Comparison of ENCODE assay signal across 31 mouse cellular contexts in genomic region chr2:65842356-65842755, GRCm38 (mm10). TPM values are rescaled to one million over a fixed set of nuclear protein-coding genes. Genes with fewer than 3 reads are reported as not detected.
DNase-seq lines count a peak whose midpoint lies in the region; ATAC-seq and TF ChIP-seq lines count a peak whose summit lies in the region.
"Had no signal": no experiment of that assay in that cellular context is flagged by ENCODE, and none has a peak within 500 bp of the region (broad histone marks: within the 10 kb centered on the region; RNA-seq: fewer than 3 reads in every experiment).

No protein-coding gene starts in this region.

- 28% methylated on average over 3 of the region's 3 CpGs for WGBS in hindbrain, embryonic 11.5 days
- WGBS in hindbrain, embryonic 14.5 days: 32% methylated on average over 3 of the region's 3 CpGs
- WGBS in limb, embryonic 13.5 days: 15% methylated on average over 3 of the region's 3 CpGs
- 39% methylated on average over 3 of the region's 3 CpGs for WGBS in intestine, embryonic 16.5 days

- DNase-seq in hindbrain, embryonic 11.5 days (ENCODE audit: low spot score): peak; percentile 21
- no peak for DNase-seq in hindbrain, embryonic 14.5 days (ENCODE audit: low spot score)
- DNase-seq in ES-E14 (ENCODE audit: low read depth, low spot score): peak; percentile 17
- peak; percentile 11 for DNase-seq in embryo, embryonic 9.5 days (ENCODE audit: extremely low spot score)
- no peak for DNase-seq in cerebellum, postnatal 10 days
- no peak for DNase-seq in right cerebral cortex, postnatal 10 days (ENCODE audit: low spot score in 2 of 2)
- DNase-seq: adrenal gland, postnatal 10 days; cerebellum, adult 18-20 months; cerebellum, postnatal 25 days; gastrocnemius, postnatal 10 days; kidney, adult 18-20 months; kidney, postnatal 4 days; layer of hippocampus, adult 9-11 months; lung, adult 18-20 months; lung, postnatal 10 days; thymus, postnatal 14 days had no signal

- H3K4me3 ChIP-seq in hindbrain, embryonic 11.5 days (ENCODE audit: low read depth, low read length): no peak overlapping the region
- H3K4me3 ChIP-seq in hindbrain, embryonic 14.5 days (replicated peaks; ENCODE audit: low read length): no peak overlapping the region
- peak overlapping the region in 1 of 2 experiments; percentile 24; a peak in 1 of 4 replicates for H3K4me3 ChIP-seq in ES-E14 (ENCODE audit: insufficient read depth in 1 of 2, low read depth in 1 of 2, low read length in 2 of 2, poor library complexity in 1 of 2, severe bottlenecking in 1 of 2)
- H3K4me3 ChIP-seq in limb, embryonic 13.5 days: no peak overlapping the region
- H3K4me3 ChIP-seq in intestine, embryonic 16.5 days (ENCODE audit: low read length): no peak overlapping the region
- H3K4me3 ChIP-seq: embryonic facial prominence, embryonic 12.5 days; heart, embryonic 10.5 days; left cerebral cortex, adult 2 months; limb, embryonic 12.5 days; liver, embryonic 12.5 days; midbrain, embryonic 15.5 days; myocyte had no signal

- in situ Hi-C loops in ES-E14 (cut with MboI; ENCODE audit: low sequenced_read_pairs in 2 of 2, unreplicated experiment in 2 of 2): no loop called here

- H3K27me3 ChIP-seq in hindbrain, embryonic 11.5 days (ENCODE audit: control insufficient read depth, insufficient read depth, low read length): no peaks in the 10 kb centered on the region
- H3K27me3 ChIP-seq in hindbrain, embryonic 14.5 days (ENCODE audit: control insufficient read depth, insufficient read depth, low read length): no peaks in the 10 kb centered on the region
- H3K27me3 ChIP-seq in limb, embryonic 13.5 days: no peaks in the 10 kb centered on the region
- H3K27me3 ChIP-seq in intestine, embryonic 16.5 days (replicated peaks; ENCODE audit: control insufficient read depth, insufficient read depth, low read length): no peaks in the 10 kb centered on the region
- H3K27me3 ChIP-seq: embryonic facial prominence, embryonic 12.5 days; limb, embryonic 12.5 days; midbrain, embryonic 15.5 days had no signal

- no peaks in the 10 kb centered on the region for H3K9me3 ChIP-seq in hindbrain, embryonic 11.5 days (ENCODE audit: control insufficient read depth, low read length)
- no peaks in the 10 kb centered on the region for H3K9me3 ChIP-seq in hindbrain, embryonic 14.5 days (ENCODE audit: control insufficient read depth, low read length)
- no peaks in the 10 kb centered on the region for H3K9me3 ChIP-seq in ES-E14 (ENCODE audit: control insufficient read depth, insufficient read depth, low read depth, low read length)
- no peaks in the 10 kb centered on the region for H3K9me3 ChIP-seq in limb, embryonic 13.5 days
- no peaks in the 10 kb centered on the region for H3K9me3 ChIP-seq in intestine, embryonic 16.5 days (ENCODE audit: control insufficient read depth, low read length)
- H3K9me3 ChIP-seq: embryonic facial prominence, embryonic 12.5 days; heart, embryonic 10.5 days; limb, embryonic 12.5 days; liver, embryonic 12.5 days; midbrain, embryonic 15.5 days had no signal

- no peak overlapping the region for H3K4me2 ChIP-seq in hindbrain, embryonic 11.5 days (replicated peaks; ENCODE audit: low read depth, low read length)
- H3K4me2 ChIP-seq in hindbrain, embryonic 14.5 days (replicated peaks): no peak overlapping the region
- H3K4me2 ChIP-seq in limb, embryonic 13.5 days (replicated peaks): no peak overlapping the region
- H3K4me2 ChIP-seq in intestine, embryonic 16.5 days (ENCODE audit: low read depth, low read length): no peak overlapping the region
- H3K4me2 ChIP-seq: embryonic facial prominence, embryonic 12.5 days; limb, embryonic 12.5 days; liver, embryonic 12.5 days; midbrain, embryonic 15.5 days had no signal

- no peak overlapping the region for H3K9ac ChIP-seq in hindbrain, embryonic 11.5 days (ENCODE audit: low read depth, low read length)
- no peak overlapping the region for H3K9ac ChIP-seq in hindbrain, embryonic 14.5 days
- no peak overlapping the region for H3K9ac ChIP-seq in ES-E14 (ENCODE audit: insufficient read depth, low read depth, low read length, poor library complexity, severe bottlenecking)
- H3K9ac ChIP-seq in limb, embryonic 13.5 days: no peak overlapping the region
- no peak overlapping the region for H3K9ac ChIP-seq in intestine, embryonic 16.5 days (ENCODE audit: low read depth, low read length)
- H3K9ac ChIP-seq: embryonic facial prominence, embryonic 12.5 days; limb, embryonic 12.5 days; liver, embryonic 12.5 days; midbrain, embryonic 15.5 days had no signal

- ATAC-seq in hindbrain, embryonic 11.5 days (ENCODE audit: low FRiP score): no peak
- no peak for ATAC-seq in hindbrain, embryonic 14.5 days (ENCODE audit: low FRiP score)
- peak; percentile 73; the same call in 1 of the 2 replicates for ATAC-seq in limb, embryonic 13.5 days (ENCODE audit: low FRiP score, low read depth)
- no peak for ATAC-seq in intestine, embryonic 16.5 days
- ATAC-seq: CD4-positive, CD25-positive, alpha-beta regulatory T cell, adult 4 months; forebrain, embryonic 14.5 days; liver, embryonic 12.5 days; midbrain, embryonic 15.5 days had no signal

- H3K4me1 ChIP-seq in hindbrain, embryonic 11.5 days (replicated peaks; ENCODE audit: control insufficient read depth, insufficient read depth, low read length): peaks cover 3% of the 10 kb centered on the region; the same call in 1 of the 2 replicates
- H3K4me1 ChIP-seq in hindbrain, embryonic 14.5 days (replicated peaks; ENCODE audit: control insufficient read depth, insufficient read depth, low read length): peaks cover 6% of the 10 kb centered on the region
- peaks cover 0 to 8% of the 10 kb centered on the region in 2 experiments; a peak in 1 of 4 replicates for H3K4me1 ChIP-seq in ES-E14 (ENCODE audit: control insufficient read depth in 2 of 2, insufficient read depth in 2 of 2, low read length in 2 of 2, poor library complexity in 1 of 2)
- H3K4me1 ChIP-seq in limb, embryonic 13.5 days: peaks cover 11% of the 10 kb centered on the region
- H3K4me1 ChIP-seq in intestine, embryonic 16.5 days (ENCODE audit: control insufficient read depth, insufficient read depth, low read length): no peaks in the 10 kb centered on the region
- H3K4me1 ChIP-seq: heart, embryonic 10.5 days had no signal

- H3K27ac ChIP-seq in hindbrain, embryonic 11.5 days (ENCODE audit: low read depth, low read length): no peak overlapping the region
- H3K27ac ChIP-seq in hindbrain, embryonic 14.5 days: no peak overlapping the region
- peak overlapping the region; percentile 78; the same call in 1 of the 2 replicates for H3K27ac ChIP-seq in ES-E14 (ENCODE audit: insufficient read depth, low read depth, low read length, poor library complexity, severe bottlenecking)
- no peak overlapping the region for H3K27ac ChIP-seq in limb, embryonic 13.5 days
- no peak overlapping the region for H3K27ac ChIP-seq in intestine, embryonic 16.5 days (ENCODE audit: low read length)
- H3K27ac ChIP-seq: embryonic facial prominence, embryonic 12.5 days; heart, embryonic 10.5 days; left cerebral cortex, adult 2 months; limb, embryonic 12.5 days; liver, embryonic 12.5 days; midbrain, embryonic 15.5 days had no signal

- no peaks in the 10 kb centered on the region for H3K36me3 ChIP-seq in hindbrain, embryonic 11.5 days (ENCODE audit: control insufficient read depth, insufficient read depth, low read length)
- H3K36me3 ChIP-seq in hindbrain, embryonic 14.5 days (replicated peaks; ENCODE audit: control insufficient read depth, insufficient read depth): no peaks in the 10 kb centered on the region
- no peaks in the 10 kb centered on the region for H3K36me3 ChIP-seq in ES-E14 (ENCODE audit: control insufficient read depth, insufficient read depth, low read length, poor library complexity, severe bottlenecking)
- H3K36me3 ChIP-seq in limb, embryonic 13.5 days: no peaks in the 10 kb centered on the region
- H3K36me3 ChIP-seq in intestine, embryonic 16.5 days (ENCODE audit: control insufficient read depth, insufficient read depth, low read length): no peaks in the 10 kb centered on the region
- H3K36me3 ChIP-seq: embryonic facial prominence, embryonic 12.5 days; heart, embryonic 10.5 days; limb, embryonic 12.5 days; liver, embryonic 12.5 days; midbrain, embryonic 15.5 days had no signal

TF ChIP-seq in ES-E14, 5 proteins besides CTCF, POLR2A, EP300 and RAD21:
- TF ChIP-seq ZC3H11A (IDR thresholded peaks at IDR 0.05; ENCODE audit: borderline replicate concordance, low read depth, low read length) (no peak), HCFC1 (IDR thresholded peaks at IDR 0.05; ENCODE audit: borderline replicate concordance, insufficient read depth, low read length) (no peak), CHD2 (IDR thresholded peaks at IDR 0.05; ENCODE audit: low read depth, low read length) (no peak), MAFK (IDR thresholded peaks at IDR 0.05; ENCODE audit: insufficient read depth, low read depth, low read length) (no peak), ZNF384 (IDR thresholded peaks at IDR 0.05; ENCODE audit: low read depth, low read length) (no peak)

RNA-seq across cellular contexts. Expression of gene Csrnp3, which starts 3.2 kb away (rescaled TPM):
- 17.3 and 32.3 TPM in 2 replicates for polyA plus RNA-seq in hindbrain, embryonic 11.5 days (2014; fragmentation: Nextera tagmentation; extraction: Ambion mirVana)
- 54.4 and 56.0 TPM in 2 replicates for polyA plus RNA-seq in hindbrain, embryonic 14.5 days (2014; fragmentation: Nextera tagmentation; extraction: Ambion mirVana)
- total RNA-seq in ES-E14 (2012; rRNA removed): 4.3 and 7.1 TPM in 2 replicates
- polyA plus RNA-seq in limb, embryonic 13.5 days (2015; fragmentation: Nextera tagmentation; extraction: Ambion mirVana): 10.2 and 11.1 TPM in 2 replicates
- polyA plus RNA-seq in intestine, embryonic 16.5 days (2015; fragmentation: Nextera tagmentation; extraction: Ambion mirVana): 1.5 and 1.7 TPM in 2 replicates
- total RNA-seq: granulocyte monocyte progenitor cell, adult 5-6 weeks; megakaryocyte progenitor cell, adult 5-6 weeks; MEL had no signal
- polyA plus RNA-seq: CD4-positive, CD25-positive, alpha-beta regulatory T cell, adult 4 months; spleen, adult 2 months had no signal

Comparison
In these comparisons a context has a peak if more than half of its experiments do, and no peak if none do; other contexts are left out.
1. DNase-seq: peak in hindbrain, embryonic 11.5 days (single experiment), ES-E14 (single experiment) and embryo, embryonic 9.5 days (single experiment); none in hindbrain, embryonic 14.5 days (single experiment), cerebellum, postnatal 10 days (0 of 2) and right cerebral cortex, postnatal 10 days (0 of 2).